In the genomic region with DNA sequence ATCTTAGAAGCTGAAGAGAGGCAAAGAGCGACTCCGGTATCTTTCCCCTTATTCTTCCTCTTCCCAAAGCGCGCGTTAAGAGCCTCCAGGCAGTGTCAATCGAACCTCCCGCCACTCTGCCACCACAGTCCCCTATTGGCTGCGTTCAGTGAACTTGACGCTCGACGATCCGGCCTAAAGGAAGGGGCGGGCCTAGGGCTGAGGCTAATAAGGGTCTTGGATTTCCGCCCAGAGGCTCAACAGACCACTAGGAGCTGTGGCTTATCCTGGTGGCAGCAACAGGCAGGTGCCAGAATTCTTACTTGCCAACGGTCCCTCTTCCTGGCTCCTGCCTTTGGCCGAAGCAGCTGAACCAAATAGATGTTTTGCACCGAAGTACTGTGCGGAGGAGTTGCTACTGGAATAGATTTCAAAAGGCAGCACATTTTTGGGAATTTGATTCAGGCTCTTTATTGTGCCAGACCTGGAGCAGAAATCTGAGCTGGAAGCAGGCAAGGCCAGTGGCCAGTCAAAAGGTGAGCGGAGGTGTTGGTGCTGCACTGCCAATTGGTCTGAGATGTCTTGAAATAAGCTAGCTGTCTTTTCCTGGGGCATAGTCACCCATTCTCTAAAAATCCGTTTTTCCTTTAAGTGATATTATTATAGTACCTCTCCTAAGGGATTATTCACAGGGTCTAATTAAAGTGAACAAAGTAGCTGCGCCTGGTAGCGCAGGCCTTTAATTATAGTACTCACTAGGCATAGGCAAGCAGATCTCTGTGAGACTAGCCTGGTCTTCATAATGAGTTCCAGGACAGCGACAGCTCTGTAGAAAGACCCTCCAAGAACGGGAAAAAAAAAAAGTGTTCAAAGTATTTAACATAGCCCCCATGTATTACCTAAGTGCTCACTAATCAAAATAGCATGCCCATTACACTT, we compare ENCODE assay signal across 8 mouse cellular contexts. TPM values are rescaled to one million over a fixed set of nuclear protein-coding genes. Genes with fewer than 3 reads are reported as not detected.
DNase-seq lines count a peak whose midpoint lies in the region; ATAC-seq and TF ChIP-seq lines count a peak whose summit lies in the region.

A gene (minus strand): TSS at position 89 of the 918 bp plus-strand sequence.
A gene (plus strand): TSS at position 239 of the 918 bp plus-strand sequence.

- peaks cover 14% of the 10 kb centered on the region for H3K36me3 ChIP-seq in forebrain, embryonic 12.5 days (replicated peaks)
- no peaks in the 10 kb centered on the region for H3K36me3 ChIP-seq in heart, postnatal 0 days (replicated peaks; ENCODE audit: control insufficient read depth, insufficient read depth, low read length)
- H3K36me3 ChIP-seq in neural tube, embryonic 14.5 days (ENCODE audit: control insufficient read depth, insufficient read depth, low read length): no peaks in the 10 kb centered on the region
- H3K36me3 ChIP-seq in testis, adult 2 months (ENCODE audit: control insufficient read depth, insufficient read depth, low read length): no peaks in the 10 kb centered on the region; the same call in 1 of the 2 replicates

- peak within 1 kb of the TSS; percentile 61 for H3K4me3 ChIP-seq in forebrain, embryonic 12.5 days (replicated peaks)
- peak within 1 kb of the TSS; percentile 52 for H3K4me3 ChIP-seq in heart, postnatal 0 days (ENCODE audit: low read depth, low read length)
- H3K4me3 ChIP-seq in neural tube, embryonic 14.5 days (ENCODE audit: low read depth, low read length): peak within 1 kb of the TSS; percentile 50
- H3K4me3 ChIP-seq in testis, adult 2 months (ENCODE audit: control insufficient read depth, low read depth, low read length): peak within 1 kb of the TSS; percentile 98

- ATAC-seq in forebrain, embryonic 12.5 days (ENCODE audit: low FRiP score): peak; percentile 99
- ATAC-seq in heart, postnatal 0 days (ENCODE audit: insufficient read depth, low read depth): peak; percentile 100
- ATAC-seq in neural tube, embryonic 14.5 days (ENCODE audit: low read depth): peak; percentile 99

- peak within 1 kb of the TSS; percentile 68 for H3K4me2 ChIP-seq in forebrain, embryonic 12.5 days
- peak within 1 kb of the TSS; percentile 68 for H3K4me2 ChIP-seq in heart, postnatal 0 days (ENCODE audit: low read depth, low read length)
- peak within 1 kb of the TSS; percentile 74 for H3K4me2 ChIP-seq in neural tube, embryonic 14.5 days (ENCODE audit: low read depth, low read length)

- TF ChIP-seq CTCF in heart, postnatal 0 days (IDR thresholded peaks at IDR 0.05; ENCODE audit: low read depth): peak; percentile 46
- TF ChIP-seq CTCF in testis, adult 2 months (IDR thresholded peaks at IDR 0.05; ENCODE audit: control insufficient read depth, insufficient read depth, insufficient replicate concordance, low read depth, low read length): 0 out of 2 replicates have a peak, but pooled peaks have one; percentile 10

- no peaks in the 10 kb centered on the region for H3K27me3 ChIP-seq in forebrain, embryonic 12.5 days
- H3K27me3 ChIP-seq in heart, postnatal 0 days (ENCODE audit: control insufficient read depth, insufficient read depth, low read length): no peaks in the 10 kb centered on the region
- no peaks in the 10 kb centered on the region for H3K27me3 ChIP-seq in neural tube, embryonic 14.5 days (ENCODE audit: control insufficient read depth, insufficient read depth, low read length)
- H3K27me3 ChIP-seq in testis, adult 2 months (ENCODE audit: control insufficient read depth, insufficient read depth, low read length): no peaks in the 10 kb centered on the region

- WGBS in forebrain, embryonic 12.5 days: 1% methylated on average over 24 of the region's 24 CpGs
- 5% methylated on average over 24 of the region's 24 CpGs for WGBS in heart, postnatal 0 days
- WGBS in neural tube, embryonic 14.5 days: 5% methylated on average over 24 of the region's 24 CpGs

- peak within 1 kb of the TSS; percentile 66 for H3K9ac ChIP-seq in forebrain, embryonic 12.5 days
- peak within 1 kb of the TSS; percentile 59; the same call in 1 of the 2 replicates for H3K9ac ChIP-seq in heart, postnatal 0 days (replicated peaks; ENCODE audit: low read depth, low read length)
- peak within 1 kb of the TSS; percentile 53 for H3K9ac ChIP-seq in neural tube, embryonic 14.5 days (replicated peaks; ENCODE audit: low read depth, low read length)

- H3K9me3 ChIP-seq in forebrain, embryonic 12.5 days: no peaks in the 10 kb centered on the region
- H3K9me3 ChIP-seq in heart, postnatal 0 days (replicated peaks; ENCODE audit: control insufficient read depth, low read length): no peaks in the 10 kb centered on the region
- no peaks in the 10 kb centered on the region for H3K9me3 ChIP-seq in neural tube, embryonic 14.5 days (ENCODE audit: control insufficient read depth, low read length)

- peak within 1 kb of the TSS; percentile 80 for H3K27ac ChIP-seq in forebrain, embryonic 12.5 days
- H3K27ac ChIP-seq in heart, postnatal 0 days (ENCODE audit: low read depth): peak within 1 kb of the TSS; percentile 51
- H3K27ac ChIP-seq in neural tube, embryonic 14.5 days (ENCODE audit: low read depth, low read length): peak within 1 kb of the TSS; percentile 24; the same call in 1 of the 2 replicates
- H3K27ac ChIP-seq in testis, adult 2 months (ENCODE audit: control insufficient read depth, insufficient read depth, low read depth, low read length): peak within 1 kb of the TSS; percentile 89

- H3K4me1 ChIP-seq in forebrain, embryonic 12.5 days: peaks cover 26% of the 10 kb centered on the region
- peaks cover 14% of the 10 kb centered on the region; the same call in 1 of the 2 replicates for H3K4me1 ChIP-seq in heart, postnatal 0 days (ENCODE audit: control insufficient read depth, insufficient read depth)
- no peaks in the 10 kb centered on the region for H3K4me1 ChIP-seq in neural tube, embryonic 14.5 days (ENCODE audit: control insufficient read depth, insufficient read depth, low read length)
- H3K4me1 ChIP-seq in testis, adult 2 months (ENCODE audit: control insufficient read depth, insufficient read depth, low read length): peaks cover 6% of the 10 kb centered on the region

- peak; percentile 77 for TF ChIP-seq POLR2A in testis, adult 2 months (IDR thresholded peaks at IDR 0.05; ENCODE audit: control insufficient read depth, low read depth, low read length)

- no peak for TF ChIP-seq EP300 in heart, postnatal 0 days (IDR thresholded peaks at IDR 0.05; ENCODE audit: low read depth)

- DNase-seq in ES-CJ7 (ENCODE audit: low read depth, low spot score): peak; percentile 98
- peak; percentile 90 for DNase-seq in c-Kit-positive CD71-positive TER-119-positive erythroid progenitor cells, embryonic 14.5 days (ENCODE audit: low spot score)
- DNase-seq in heart, postnatal 0 days (ENCODE audit: low spot score): peak; percentile 98
- DNase-seq in kidney, postnatal 36 days: peak; percentile 89 to 90
- peak; percentile 85 to 91 for DNase-seq in lung, adult 18-20 months

RNA-seq across cellular contexts. Expression of the first gene that starts in this region (rescaled TPM):
- polyA plus RNA-seq in forebrain, embryonic 12.5 days (2016; fragmentation: Nextera tagmentation; extraction: Ambion mirVana): 61.4 and 63.1 TPM in 2 replicates
- total RNA-seq in heart, postnatal 0 days (2014; rRNA removed; ENCODE audit: low replicate concordance): 7.7 and 8.0 TPM in 2 replicates
- 3.8 and 4.4 TPM in 2 replicates for polyA plus RNA-seq in heart, postnatal 0 days (2015; fragmentation: Nextera tagmentation; extraction: Ambion mirVana)
- polyA plus RNA-seq in neural tube, embryonic 14.5 days (2014; fragmentation: Nextera tagmentation; extraction: Ambion mirVana): 4.8 and 6.3 TPM in 2 replicates
- 5.3 and 6.0 TPM in 2 replicates for polyA plus RNA-seq in testis, adult 2 months (2012; rRNA removed)

RNA-seq across cellular contexts. Expression of the second gene that starts in this region (rescaled TPM):
- 58.6 and 59.5 TPM in 2 replicates for polyA plus RNA-seq in forebrain, embryonic 12.5 days (2016; fragmentation: Nextera tagmentation; extraction: Ambion mirVana)
- 77.5 and 91.3 TPM in 2 replicates for total RNA-seq in heart, postnatal 0 days (2014; rRNA removed; ENCODE audit: low replicate concordance)
- 56.9 and 59.6 TPM in 2 replicates for polyA plus RNA-seq in heart, postnatal 0 days (2015; fragmentation: Nextera tagmentation; extraction: Ambion mirVana)
- polyA plus RNA-seq in neural tube, embryonic 14.5 days (2014; fragmentation: Nextera tagmentation; extraction: Ambion mirVana): 73.5 and 74.0 TPM in 2 replicates
- polyA plus RNA-seq in testis, adult 2 months (2012; rRNA removed): 111 and 113 TPM in 2 replicates

Comparison
In these comparisons a context has a peak if more than half of its experiments do, and no peak if none do; other contexts are left out.
1. Peak in every context shown above with its lines: DNase-seq, ATAC-seq, H3K4me3 ChIP-seq and H3K27ac ChIP-seq.
2. H3K27ac ChIP-seq: peak in every context shown above with its lines; median percentile 89 in testis, adult 2 months; 80 in forebrain, embryonic 12.5 days; 51 in heart, postnatal 0 days; 24 in neural tube, embryonic 14.5 days.